Mouse (Mus musculus): ENCODE results near the gene Degs1.

Gene Degs1

GRCm38 (mm10) chr1:182289781-182290180 is 7.2 kb upstream of the Degs1 start:
- 0 out of 2 replicates have a peak, but pooled peaks cover 2% of the 10 kb centered on the region for H3K9me3 ChIP-seq (ENCODE audit: low read length)
- peaks cover 47% of the 10 kb centered on the region for H3K4me1 ChIP-seq (replicated peaks; ENCODE audit: low read depth, low read length)
- TF ChIP-seq CTCF (conservative IDR thresholded peaks at IDR 0.05; ENCODE audit: low read length) (no peak), POU5F1 (IDR thresholded peaks at IDR 0.05; ENCODE audit: borderline replicate concordance, low read length) (no peak), NANOG (IDR thresholded peaks at IDR 0.05; ENCODE audit: borderline replicate concordance, low read length) (no peak)
- H3K4me3 ChIP-seq (replicated peaks; ENCODE audit: low read length): no peak overlapping the region
- H3K27me3 ChIP-seq (ENCODE audit: insufficient read depth, low read length): no peaks in the 10 kb centered on the region
- no peaks in the 10 kb centered on the region for H3K36me3 ChIP-seq (ENCODE audit: insufficient read depth, low read length)

DNA sequence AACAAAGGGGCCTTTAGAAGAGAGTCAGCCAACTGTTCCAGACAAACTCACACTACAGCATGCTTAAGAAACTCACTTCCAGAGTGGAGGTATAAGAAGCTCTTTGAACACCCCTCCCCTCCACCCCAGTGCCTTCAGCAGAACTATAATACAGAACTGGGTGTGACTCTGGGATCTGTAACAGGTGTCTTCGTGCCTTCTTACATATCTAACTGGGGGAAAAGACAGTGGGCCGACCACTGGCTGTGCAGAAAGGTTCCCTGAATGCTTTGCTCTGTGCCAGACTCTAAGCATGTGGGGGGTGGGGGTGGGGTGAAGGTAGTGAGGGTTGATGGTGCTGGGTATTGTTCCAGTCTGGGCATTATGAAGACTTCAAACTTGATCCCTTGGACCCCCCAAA is 6.0 kb upstream of the Degs1 start:
- H3K27me3 ChIP-seq (ENCODE audit: insufficient read depth, low read length): no peaks in the 10 kb centered on the region
- no peaks in the 10 kb centered on the region for H3K36me3 ChIP-seq (ENCODE audit: insufficient read depth, low read length)
- TF ChIP-seq NANOG (IDR thresholded peaks at IDR 0.05; ENCODE audit: borderline replicate concordance, low read length): no peak
- no peak for TF ChIP-seq CTCF (conservative IDR thresholded peaks at IDR 0.05; ENCODE audit: low read length)
- TF ChIP-seq POU5F1 (IDR thresholded peaks at IDR 0.05; ENCODE audit: borderline replicate concordance, low read length): no peak
- peaks cover 56% of the 10 kb centered on the region for H3K4me1 ChIP-seq (replicated peaks; ENCODE audit: low read depth, low read length)
- no peak overlapping the region for H3K4me3 ChIP-seq (replicated peaks; ENCODE audit: low read length)
- no peaks in the 10 kb centered on the region for H3K9me3 ChIP-seq (ENCODE audit: low read length)

GRCm38 (mm10) chr1:182287781-182288180 is 5.2 kb upstream of the Degs1 start:
- Histone ChIP-seq H3K36me3 (ENCODE audit: insufficient read depth, low read length) (no peaks in the 10 kb centered on the region), H3K4me3 (replicated peaks; ENCODE audit: low read length) (no peak overlapping the region), H3K4me1 (replicated peaks; ENCODE audit: low read depth, low read length) (peaks cover 61% of the 10 kb centered on the region), H3K27me3 (ENCODE audit: insufficient read depth, low read length) (no peaks in the 10 kb centered on the region), H3K9me3 (ENCODE audit: low read length) (no peaks in the 10 kb centered on the region)
- TF ChIP-seq POU5F1 (IDR thresholded peaks at IDR 0.05; ENCODE audit: borderline replicate concordance, low read length) (no peak), NANOG (IDR thresholded peaks at IDR 0.05; ENCODE audit: borderline replicate concordance, low read length) (no peak), CTCF (conservative IDR thresholded peaks at IDR 0.05; ENCODE audit: low read length) (no peak)

- no peaks in the 10 kb centered on the region for H3K9me3 ChIP-seq (ENCODE audit: low read length)
- TF ChIP-seq NANOG (IDR thresholded peaks at IDR 0.05; ENCODE audit: borderline replicate concordance, low read length) (no peak), POU5F1 (IDR thresholded peaks at IDR 0.05; ENCODE audit: borderline replicate concordance, low read length) (no peak), CTCF (conservative IDR thresholded peaks at IDR 0.05; ENCODE audit: low read length) (no peak)
- H3K4me3 ChIP-seq (replicated peaks; ENCODE audit: low read length): peak overlapping the region; percentile 20; the same call in 1 of the 2 replicates
- H3K36me3 ChIP-seq (ENCODE audit: insufficient read depth, low read length): peaks cover 10% of the 10 kb centered on the region
- no peaks in the 10 kb centered on the region for H3K27me3 ChIP-seq (ENCODE audit: insufficient read depth, low read length)
- H3K4me1 ChIP-seq (replicated peaks; ENCODE audit: low read depth, low read length): peaks cover 75% of the 10 kb centered on the region
Measured at GRCm38 (mm10) chr1:182284795-182285194, 2.2 kb upstream of the Degs1 start.

DNA sequence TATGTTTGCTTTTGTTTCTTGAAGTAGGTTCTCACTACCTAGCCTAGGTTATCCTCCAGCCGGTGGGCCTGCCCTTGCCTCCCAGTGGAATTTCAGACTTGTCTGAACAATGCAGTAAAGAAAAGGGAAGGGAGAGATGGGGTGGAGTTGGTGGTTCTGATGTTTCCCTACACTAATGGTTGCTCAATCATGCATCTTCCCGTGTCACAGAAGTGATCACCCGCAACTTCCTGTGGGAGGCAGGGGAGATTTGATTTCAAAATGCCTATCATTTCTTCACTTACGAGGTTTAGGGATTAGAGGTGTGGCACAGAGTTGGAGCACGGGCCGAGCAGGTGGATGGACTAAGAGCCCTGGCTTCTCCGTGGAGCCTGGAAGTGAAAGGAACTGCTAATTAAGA is 627 bp upstream of the Degs1 start:
- peaks cover 73% of the 10 kb centered on the region for H3K4me1 ChIP-seq (replicated peaks; ENCODE audit: low read depth, low read length)
- peaks cover 24% of the 10 kb centered on the region for H3K36me3 ChIP-seq (ENCODE audit: insufficient read depth, low read length)
- no peaks in the 10 kb centered on the region for H3K9me3 ChIP-seq (ENCODE audit: low read length)
- peak overlapping the region; percentile 89 for H3K4me3 ChIP-seq (replicated peaks; ENCODE audit: low read length)
- no peaks in the 10 kb centered on the region for H3K27me3 ChIP-seq (ENCODE audit: insufficient read depth, low read length)
- TF ChIP-seq POU5F1 (IDR thresholded peaks at IDR 0.05; ENCODE audit: borderline replicate concordance, low read length) (no peak), CTCF (conservative IDR thresholded peaks at IDR 0.05; ENCODE audit: low read length) (no peak), NANOG (IDR thresholded peaks at IDR 0.05; ENCODE audit: borderline replicate concordance, low read length) (no peak)

- TF ChIP-seq NANOG (IDR thresholded peaks at IDR 0.05; ENCODE audit: borderline replicate concordance, low read length): no peak
- TF ChIP-seq POU5F1 (IDR thresholded peaks at IDR 0.05; ENCODE audit: borderline replicate concordance, low read length): no peak
- TF ChIP-seq CTCF (conservative IDR thresholded peaks at IDR 0.05; ENCODE audit: low read length): no peak
- Histone ChIP-seq H3K9me3 (ENCODE audit: low read length) (no peaks in the 10 kb centered on the region), H3K4me1 (replicated peaks; ENCODE audit: low read depth, low read length) (peaks cover 82% of the 10 kb centered on the region), H3K36me3 (ENCODE audit: insufficient read depth, low read length) (peaks cover 43% of the 10 kb centered on the region), H3K4me3 (replicated peaks; ENCODE audit: low read length) (peak overlapping the region; percentile 89), H3K27me3 (ENCODE audit: insufficient read depth, low read length) (no peaks in the 10 kb centered on the region)
Measured at GRCm38 (mm10) chr1:182281251-182281711, 1.3 kb downstream of the Degs1 start.

DNA sequence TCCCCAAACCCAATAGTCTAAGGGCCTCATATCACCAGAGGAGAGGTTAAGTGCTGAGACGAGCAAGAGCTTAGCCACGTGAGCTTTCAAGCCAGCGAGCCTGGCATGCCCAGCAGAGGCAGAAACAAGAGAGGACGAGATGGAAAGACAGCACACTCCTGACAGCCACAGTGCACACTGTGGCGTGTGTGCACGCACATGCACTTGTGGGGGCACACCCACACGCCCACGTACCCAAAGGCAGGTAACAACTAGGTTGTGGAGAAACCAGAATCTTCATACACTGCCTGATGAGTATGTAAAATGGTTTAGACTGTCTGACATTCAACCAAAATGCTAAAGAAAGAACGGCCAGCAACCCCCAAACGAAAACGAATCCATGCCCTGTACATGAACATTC is 2.0 kb downstream of the Degs1 start:
- peak overlapping the region; percentile 89 for H3K4me3 ChIP-seq (replicated peaks; ENCODE audit: low read length)
- H3K4me1 ChIP-seq (replicated peaks; ENCODE audit: low read depth, low read length): peaks cover 83% of the 10 kb centered on the region
- no peaks in the 10 kb centered on the region for H3K9me3 ChIP-seq (ENCODE audit: low read length)
- no peaks in the 10 kb centered on the region for H3K27me3 ChIP-seq (ENCODE audit: insufficient read depth, low read length)
- TF ChIP-seq POU5F1 (IDR thresholded peaks at IDR 0.05; ENCODE audit: borderline replicate concordance, low read length): no peak
- no peak for TF ChIP-seq CTCF (conservative IDR thresholded peaks at IDR 0.05; ENCODE audit: low read length)
- H3K36me3 ChIP-seq (ENCODE audit: insufficient read depth, low read length): peaks cover 50% of the 10 kb centered on the region

- no peak for TF ChIP-seq NANOG (IDR thresholded peaks at IDR 0.05; ENCODE audit: borderline replicate concordance, low read length)
- no peak for TF ChIP-seq CTCF (conservative IDR thresholded peaks at IDR 0.05; ENCODE audit: low read length)
- TF ChIP-seq POU5F1 (IDR thresholded peaks at IDR 0.05; ENCODE audit: borderline replicate concordance, low read length): no peak
- Histone ChIP-seq H3K27me3 (ENCODE audit: insufficient read depth, low read length) (no peaks in the 10 kb centered on the region), H3K4me3 (replicated peaks; ENCODE audit: low read length) (peak overlapping the region; percentile 89), H3K4me1 (replicated peaks; ENCODE audit: low read depth, low read length) (peaks cover 84% of the 10 kb centered on the region), H3K36me3 (ENCODE audit: insufficient read depth, low read length) (peaks cover 55% of the 10 kb centered on the region), H3K9me3 (ENCODE audit: low read length) (no peaks in the 10 kb centered on the region)
Measured at GRCm38 (mm10) chr1:182280046-182280445, 2.6 kb downstream of the Degs1 start.

DNA sequence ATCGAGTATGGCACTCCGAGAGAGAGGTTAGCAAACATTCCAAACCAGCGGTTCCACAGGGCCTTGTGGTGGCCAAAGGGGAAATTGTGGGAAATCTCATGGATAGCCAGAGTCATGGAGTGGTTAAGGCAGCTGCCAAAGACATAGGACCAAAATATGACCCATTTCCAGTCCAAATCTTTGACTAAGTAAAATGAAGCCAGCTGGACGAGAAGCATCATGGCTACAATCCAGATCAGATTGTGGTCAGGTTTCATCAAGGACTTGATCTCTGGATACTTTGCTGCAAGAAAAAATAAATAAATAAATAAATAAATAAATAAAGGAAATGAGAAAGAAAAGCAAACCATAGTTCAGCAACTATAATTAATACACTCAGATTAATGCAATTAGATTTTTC is 3.2 kb downstream of the Degs1 start:
- Histone ChIP-seq H3K9me3 (ENCODE audit: low read length) (no peaks in the 10 kb centered on the region), H3K4me3 (replicated peaks; ENCODE audit: low read length) (no peak overlapping the region), H3K4me1 (replicated peaks; ENCODE audit: low read depth, low read length) (peaks cover 78% of the 10 kb centered on the region), H3K36me3 (ENCODE audit: insufficient read depth, low read length) (peaks cover 61% of the 10 kb centered on the region), H3K27me3 (ENCODE audit: insufficient read depth, low read length) (no peaks in the 10 kb centered on the region)
- TF ChIP-seq NANOG (IDR thresholded peaks at IDR 0.05; ENCODE audit: borderline replicate concordance, low read length): no peak
- no peak for TF ChIP-seq POU5F1 (IDR thresholded peaks at IDR 0.05; ENCODE audit: borderline replicate concordance, low read length)
- TF ChIP-seq CTCF (conservative IDR thresholded peaks at IDR 0.05; ENCODE audit: low read length): no peak

All from E14TG2a.4 (cell line).